Mouse (Mus musculus): ENCODE measurements at regions not wholly inside any gene's neighbourhood (a gene's known extent, or its start where the extent isn't known, plus 50 kb on each side); places are given as distances from the start of the nearest gene placed in this dataset.

DNA sequence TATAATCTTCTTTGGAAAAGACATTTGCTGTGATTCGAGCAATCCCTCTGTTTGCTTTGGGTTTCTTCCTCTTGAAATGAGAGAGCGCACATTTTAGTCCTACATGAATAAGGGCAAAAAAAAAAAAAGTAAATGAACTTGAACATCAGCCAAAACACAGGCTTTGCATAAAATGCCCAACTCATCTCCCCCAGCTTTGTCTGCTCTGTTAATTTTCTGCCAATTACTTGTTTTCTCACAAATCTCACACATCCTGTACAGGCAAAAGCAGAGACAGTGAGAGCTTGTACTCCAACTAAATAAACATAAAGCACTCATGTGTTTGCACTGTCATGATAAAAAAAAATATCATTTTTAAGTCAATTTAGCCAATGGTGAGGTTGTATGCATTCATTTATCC, 121.4 kb upstream of the Trpm3 start:
- no peak for ATAC-seq (replicated peaks; ENCODE audit: low read depth, poor library complexity, severe bottlenecking)

DNA sequence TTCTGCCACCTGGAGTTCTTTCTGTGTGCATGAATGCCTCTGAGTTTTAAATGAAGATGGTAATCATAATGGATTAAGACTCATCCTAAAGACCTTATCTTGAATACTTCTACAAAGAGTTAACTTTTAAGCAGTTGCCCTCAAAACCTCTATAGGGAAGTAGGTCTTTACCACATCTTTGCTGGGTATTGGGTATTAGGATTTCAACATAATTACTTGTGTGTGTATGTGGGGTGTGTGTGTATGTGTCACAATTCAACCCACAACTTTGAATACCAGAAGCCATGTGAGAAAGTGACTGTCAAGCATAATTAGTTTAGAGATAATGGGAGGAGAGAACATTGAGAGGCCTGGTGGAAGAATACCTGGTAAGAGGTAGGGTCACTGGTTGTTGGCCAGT, 111.3 kb upstream of the Trpm3 start:
- ATAC-seq (replicated peaks; ENCODE audit: low read depth, poor library complexity, severe bottlenecking): peak; percentile 77

DNA sequence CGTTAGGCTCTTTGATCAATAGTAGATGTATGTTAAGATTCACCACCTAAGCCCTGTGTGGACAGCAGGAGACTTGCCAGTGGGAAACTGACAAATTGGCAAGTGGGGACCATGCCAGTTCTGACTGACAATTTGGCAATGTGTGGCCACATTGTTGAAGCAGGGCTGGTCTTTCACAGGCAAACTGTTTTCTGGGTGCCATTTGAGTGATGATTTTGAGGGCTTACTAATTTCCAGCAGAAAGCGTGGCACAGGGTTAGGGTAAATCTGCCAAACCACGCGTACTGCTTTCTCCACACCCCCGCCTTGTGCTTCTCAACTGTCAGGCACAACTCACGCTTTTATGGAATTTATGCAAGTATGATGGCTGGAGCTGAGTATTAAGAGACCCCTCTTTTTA, 91.2 kb upstream of the Trpm3 start:
- ATAC-seq (replicated peaks; ENCODE audit: low read depth, poor library complexity, severe bottlenecking): no peak

DNA sequence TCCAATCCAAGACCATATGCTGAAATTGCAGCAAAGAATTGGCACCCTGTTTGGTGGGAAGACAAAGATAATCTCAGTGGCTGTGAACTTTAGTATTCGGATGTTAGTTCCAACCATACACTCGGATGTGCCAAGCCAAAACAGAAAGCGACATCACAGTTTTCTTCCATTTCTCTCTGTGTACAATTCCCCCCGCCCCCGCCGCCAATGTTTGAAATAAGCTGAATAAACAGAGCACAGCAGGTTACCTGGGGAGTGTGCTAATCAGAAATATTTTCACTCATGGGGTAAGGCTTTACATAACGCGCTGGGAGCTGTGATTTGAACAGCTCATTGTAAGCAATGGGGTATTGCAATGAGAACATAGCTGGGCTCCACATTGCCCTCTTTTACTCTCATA, 72.5 kb upstream of the Trpm3 start:
- no peak for ATAC-seq (replicated peaks; ENCODE audit: low read depth, poor library complexity, severe bottlenecking)

DNA sequence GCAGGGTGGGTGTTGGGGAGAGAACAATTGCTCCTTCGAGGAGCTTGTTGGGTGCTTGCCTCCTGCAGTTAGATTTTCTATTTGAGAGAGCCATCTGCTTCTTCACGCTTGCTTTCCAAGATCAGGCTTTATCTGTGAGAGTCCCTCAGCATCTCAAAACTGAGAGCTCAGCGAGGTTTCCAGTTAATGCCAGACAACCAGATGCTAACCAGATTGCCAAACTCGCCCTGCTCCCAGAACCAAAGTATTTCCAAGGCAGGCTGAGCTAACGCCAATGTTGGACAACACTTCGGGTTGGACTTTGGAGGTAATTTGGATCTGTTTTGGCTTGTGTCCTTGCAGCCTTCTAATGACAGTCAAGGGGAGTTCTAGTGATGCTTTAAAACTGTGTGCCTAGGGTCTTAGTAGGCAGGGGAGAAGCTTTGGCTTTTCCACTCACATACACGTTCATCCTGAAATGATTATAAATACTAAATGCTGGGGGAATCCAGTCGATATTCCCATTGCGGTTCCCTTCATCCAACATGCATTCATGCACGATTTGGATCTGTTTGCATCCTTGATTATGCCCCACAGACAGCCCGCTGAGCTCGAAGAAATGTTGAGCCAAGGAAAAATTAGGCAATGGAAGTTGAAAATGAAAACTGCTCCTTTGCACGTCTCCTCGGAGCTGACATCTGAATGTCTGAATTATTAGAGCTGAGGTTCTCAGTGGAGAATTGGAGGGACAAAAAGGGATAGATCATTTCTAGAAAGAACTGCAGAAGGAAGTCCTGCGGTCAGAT, 68.4 kb upstream of the Trpm3 start:
- no peak for ATAC-seq (replicated peaks; ENCODE audit: low read depth, poor library complexity, severe bottlenecking)

DNA sequence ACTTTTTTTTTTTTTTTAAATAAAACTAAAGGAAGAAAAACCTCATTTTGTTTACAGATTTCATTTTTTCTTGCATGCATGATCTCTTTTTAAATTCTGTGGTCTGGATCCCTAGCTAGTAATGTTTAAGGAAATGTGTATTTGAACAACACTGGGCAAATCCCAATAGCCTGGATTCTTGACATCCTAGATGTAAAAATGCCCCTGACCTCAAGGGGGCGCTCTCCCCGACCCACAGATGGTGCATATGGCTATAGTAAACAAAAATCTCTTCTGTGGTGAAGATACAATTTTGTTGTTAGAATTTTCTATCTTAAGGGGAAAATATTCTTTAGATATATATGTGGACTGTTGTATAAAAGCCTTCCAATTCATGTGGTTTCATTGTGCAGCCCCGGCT, 67.1 kb upstream of the Trpm3 start:
- ATAC-seq (replicated peaks; ENCODE audit: low read depth, poor library complexity, severe bottlenecking): no peak

DNA sequence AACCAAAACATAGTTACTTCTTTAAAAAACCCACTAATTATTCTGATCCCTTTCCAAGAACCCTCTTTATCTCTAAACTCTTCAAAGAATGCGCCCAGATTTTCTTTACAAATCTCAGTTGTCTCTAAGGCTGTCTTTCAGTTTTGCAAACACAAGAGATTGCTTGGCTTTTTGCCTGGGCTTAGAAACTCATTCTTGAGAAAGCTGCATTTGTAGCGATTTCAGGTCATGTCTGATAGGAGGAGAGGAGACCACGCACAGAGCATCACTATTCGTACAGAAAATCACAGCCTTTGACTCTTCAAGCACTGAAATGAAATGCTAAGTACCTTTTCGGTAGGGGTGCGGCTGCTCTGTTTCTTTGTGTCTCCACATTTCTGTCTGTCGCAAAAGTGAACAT, 64.8 kb upstream of the Trpm3 start:
- no peak for ATAC-seq (replicated peaks; ENCODE audit: low read depth, poor library complexity, severe bottlenecking)

DNA sequence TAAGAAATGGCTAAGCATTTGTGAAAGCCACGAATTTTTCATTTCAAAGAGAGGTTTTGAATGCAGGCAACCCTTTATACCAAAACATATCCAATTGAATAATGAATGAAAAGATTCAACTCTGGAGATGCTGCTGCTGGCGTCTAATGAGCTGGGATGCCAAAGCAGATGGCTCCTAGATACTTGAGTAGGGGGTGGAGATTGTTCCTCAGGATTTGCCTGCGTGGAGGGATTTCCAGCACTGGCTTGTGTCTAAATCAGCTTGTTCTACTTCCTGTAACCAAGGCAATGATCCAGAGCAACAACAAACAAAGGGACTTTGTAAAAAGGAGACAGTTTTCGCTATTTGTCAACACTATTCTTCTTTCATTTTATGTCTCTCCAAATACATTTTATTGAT, 57.4 kb upstream of the Trpm3 start:
- no peak for ATAC-seq (replicated peaks; ENCODE audit: low read depth, poor library complexity, severe bottlenecking)

Measured in common myeloid progenitor, adult 5-6 weeks (primary cell).